Mouse (Mus musculus): Measurements from ENCODE around the gene Ly9.

Gene Ly9

GRCm38 (mm10) chr1:171607176-171607575 lies at the start of gene Ly9:
Gene Ly9 (minus strand): TSS chr1:171607410.
- no peak for DNase-seq (ENCODE audit: extremely low spot score)

- no peak for DNase-seq (ENCODE audit: extremely low spot score)
Observed at GRCm38 (mm10) chr1:171652734-171653133, 45.5 kb upstream of the Ly9 start, which contains the start of gene Slamf7. Gene Slamf7 (minus strand): TSS chr1:171653035.

GRCm38 (mm10) chr1:171648840-171649239 lies 41.6 kb upstream of the Ly9 start:
- DNase-seq (ENCODE audit: extremely low spot score) = no peak

- DNase-seq (ENCODE audit: extremely low spot score) = no peak
Observed at GRCm38 (mm10) chr1:171647716-171648115, 40.5 kb upstream of the Ly9 start.

GRCm38 (mm10) chr1:171646429-171646940 lies 39.3 kb upstream of the Ly9 start:
- DNase-seq (ENCODE audit: extremely low spot score) = no peak

- DNase-seq (ENCODE audit: extremely low spot score) = no peak
Observed at GRCm38 (mm10) chr1:171643612-171644011, 36.4 kb upstream of the Ly9 start.

GRCm38 (mm10) chr1:171640796-171641195 lies 33.6 kb upstream of the Ly9 start:
- no peak for DNase-seq (ENCODE audit: extremely low spot score)

- DNase-seq (ENCODE audit: extremely low spot score) = no peak
Observed at GRCm38 (mm10) chr1:171638686-171639085, 31.5 kb upstream of the Ly9 start.

- DNase-seq (ENCODE audit: extremely low spot score) = no peak
Observed at GRCm38 (mm10) chr1:171637101-171637500, 29.9 kb upstream of the Ly9 start.

GRCm38 (mm10) chr1:171635696-171636095 lies 28.5 kb upstream of the Ly9 start:
- DNase-seq (ENCODE audit: extremely low spot score) = no peak

GRCm38 (mm10) chr1:171631447-171631846 lies 24.2 kb upstream of the Ly9 start:
- no peak for DNase-seq (ENCODE audit: extremely low spot score)

- no peak for DNase-seq (ENCODE audit: extremely low spot score)
Observed at GRCm38 (mm10) chr1:171630912-171631311, 23.7 kb upstream of the Ly9 start.

GRCm38 (mm10) chr1:171630041-171630440 lies 22.8 kb upstream of the Ly9 start:
- DNase-seq (ENCODE audit: extremely low spot score) = no peak

- DNase-seq (ENCODE audit: extremely low spot score) = no peak
Observed at GRCm38 (mm10) chr1:171629168-171629567, 22.0 kb upstream of the Ly9 start.

- DNase-seq (ENCODE audit: extremely low spot score) = no peak
Observed at GRCm38 (mm10) chr1:171627801-171628200, 20.6 kb upstream of the Ly9 start.

- no peak for DNase-seq (ENCODE audit: extremely low spot score)
Observed at GRCm38 (mm10) chr1:171620091-171620490, 12.9 kb upstream of the Ly9 start.

- DNase-seq (ENCODE audit: extremely low spot score) = no peak
Observed at GRCm38 (mm10) chr1:171619645-171620044, 12.4 kb upstream of the Ly9 start.

- DNase-seq (ENCODE audit: extremely low spot score) = no peak
Observed at GRCm38 (mm10) chr1:171619001-171619400, 11.8 kb upstream of the Ly9 start.

- DNase-seq (ENCODE audit: extremely low spot score) = no peak
Observed at GRCm38 (mm10) chr1:171616881-171617515, 9.8 kb upstream of the Ly9 start.

GRCm38 (mm10) chr1:171613962-171614361 lies 6.8 kb upstream of the Ly9 start:
- DNase-seq (ENCODE audit: extremely low spot score) = no peak

GRCm38 (mm10) chr1:171610781-171611180 lies 3.6 kb upstream of the Ly9 start:
- DNase-seq (ENCODE audit: extremely low spot score) = no peak

- no peak for DNase-seq (ENCODE audit: extremely low spot score)
Observed at GRCm38 (mm10) chr1:171610026-171610425, 2.8 kb upstream of the Ly9 start.

- DNase-seq (ENCODE audit: extremely low spot score) = no peak
Observed at GRCm38 (mm10) chr1:171606656-171607055, 554 bp downstream of the Ly9 start.

- no peak for DNase-seq (ENCODE audit: extremely low spot score)
Observed at GRCm38 (mm10) chr1:171604686-171605085, 2.5 kb downstream of the Ly9 start.

Measured in embryo, embryonic 9.5 days (tissue).